Mouse (Mus musculus) CH12.LX (cell line): ENCODE data around the gene Tanc1.

Experiments used
- CTCF ChIP-seq, 2 experiments: IDR thresholded peaks in 1 of 2; conservative IDR thresholded peaks in 1 of 2; 2 replicates each; pipeline ENCODE4 v1.5.1; 2011 to 2012; ENCODE audit warnings: low read depth in 2 of 2, low read length in 2 of 2, improper control_type of control experiment in 1 of 2, inconsistent platforms in 1 of 2, mild to moderate bottlenecking in 1 of 2, moderate library complexity in 1 of 2
- SMC3 ChIP-seq: IDR thresholded peaks from 2 replicates; pipeline ENCODE4 v1.6.1; 2011; ENCODE audit warnings: low read depth, low read length, improper control_type of control experiment

- TF ChIP-seq CTCF (conservative IDR thresholded peaks at IDR 0.05 in 1 of 2, IDR thresholded peaks at IDR 0.05 in 1 of 2; ENCODE audit: low read depth in 2 of 2, low read length in 2 of 2) = no peak
- TF ChIP-seq SMC3 = no peak
Observed at GRCm38 (mm10) chr2:59697123-59697522, 85.3 kb downstream of the Tanc1 start.
